Mouse (Mus musculus) layer of hippocampus, adult 8-10 months (tissue): ENCODE results near the gene Cops8. TPM values are rescaled to one million over a fixed set of nuclear protein-coding genes. Genes with fewer than 3 reads are reported as not detected.
A peak's percentile ranks its signal among the peaks of the same experiment; 100 is the strongest.

Source experiments
- DNase-seq, 2 experiments: peaks; one replicate each; pipeline ENCODE4 v3.0.0; 2022; ENCODE audit warnings: low spot score in 2 of 2
- total RNA-seq, 4 experiments: library from RNA; stranded (reverse); gene quantifications; 2 replicates each; pipeline ENCODE4 v1.2.4; 2022

The Cops8 gene
- total RNA-seq = 100 to 1,000 TPM; 106 to 151 (median 126) TPM

DNA sequence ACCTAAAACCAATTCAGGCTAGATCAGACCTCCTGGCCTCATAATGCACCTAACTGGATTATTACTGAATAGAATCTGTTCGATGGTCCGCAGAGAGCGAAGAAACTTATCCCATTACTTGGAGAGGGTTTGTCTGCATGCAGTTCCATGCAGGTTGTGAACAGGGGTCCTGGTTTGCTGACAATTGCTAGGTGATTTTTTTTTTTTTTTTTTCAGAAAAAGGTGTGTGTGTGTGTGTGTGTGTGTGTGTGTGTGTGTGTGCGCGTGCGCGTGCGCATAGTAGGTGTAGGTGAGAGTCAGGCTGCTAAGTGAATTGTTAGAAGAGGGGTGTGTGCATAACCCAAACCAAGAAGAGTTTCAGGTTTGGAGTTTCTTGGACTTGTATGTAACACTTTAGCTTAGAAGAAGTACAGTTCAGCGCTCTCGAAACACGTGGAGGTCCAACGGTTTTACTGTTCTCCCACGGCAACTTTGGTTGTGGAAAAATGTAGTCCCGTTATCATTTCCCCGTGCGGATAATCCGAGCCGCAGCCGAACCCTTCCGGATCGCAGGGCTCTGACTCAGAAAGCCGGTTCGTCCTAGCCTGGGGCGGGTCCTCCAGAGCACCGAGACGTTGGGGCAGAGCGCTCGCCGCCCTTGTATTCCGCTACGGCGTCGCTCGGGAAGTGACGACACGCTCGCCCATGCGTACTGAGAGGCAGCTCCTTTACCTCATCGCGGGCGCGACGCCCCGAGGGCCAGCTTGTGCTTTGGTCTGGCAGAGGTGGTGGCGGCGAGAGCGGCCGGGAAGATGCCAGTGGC lies at the start of gene Cops8:
Gene Cops8 (plus strand): TSS at position 223 of the 802 bp plus-strand sequence.
- DNase-seq = peak; percentile 95 to 98

- DNase-seq = no peak
Observed at GRCm38 (mm10) chr1:90557140-90557539, 45.6 kb upstream of the Cops8 start.

- DNase-seq = no peak
Observed at GRCm38 (mm10) chr1:90560942-90561726, 41.6 kb upstream of the Cops8 start.

GRCm38 (mm10) chr1:90563945-90564344 lies 38.8 kb upstream of the Cops8 start:
- DNase-seq = no peak

DNA sequence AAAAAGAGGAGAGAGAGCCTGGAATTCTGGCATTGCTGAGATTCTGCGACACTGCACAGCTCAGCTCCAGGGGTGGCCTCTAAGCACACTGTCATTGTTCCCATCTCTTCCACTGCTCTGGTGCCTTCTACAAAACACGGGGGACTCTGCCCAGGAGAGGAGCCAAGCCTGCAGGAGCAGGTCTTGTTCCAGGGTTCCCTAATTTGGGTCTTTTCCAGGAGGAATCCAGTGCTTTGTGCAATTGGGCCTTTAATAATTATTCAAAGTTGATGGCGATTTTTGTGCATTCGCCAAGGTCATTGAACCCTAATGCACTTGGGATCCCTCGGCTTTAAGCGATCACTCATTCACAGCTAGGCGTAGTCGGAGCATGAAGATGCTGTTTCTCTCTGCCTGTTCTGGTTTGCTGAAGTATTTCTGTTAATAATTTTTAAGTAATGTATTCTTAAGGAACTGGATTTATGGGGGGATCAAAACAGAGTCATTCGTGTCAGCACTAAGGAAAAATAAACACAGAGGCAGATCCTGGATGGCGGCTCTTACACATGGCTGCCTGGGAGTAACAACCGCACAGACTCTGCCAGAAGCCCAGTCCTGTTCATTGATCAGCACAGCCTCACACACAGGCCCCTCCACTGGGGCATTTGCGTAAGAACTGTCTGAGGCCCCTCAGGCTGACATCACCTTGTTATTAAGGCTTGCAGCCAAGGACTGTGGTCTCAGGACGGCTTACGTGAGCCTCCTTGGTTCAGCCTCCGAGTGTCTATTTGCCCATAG lies 35.9 kb upstream of the Cops8 start:
- no peak for DNase-seq

DNA sequence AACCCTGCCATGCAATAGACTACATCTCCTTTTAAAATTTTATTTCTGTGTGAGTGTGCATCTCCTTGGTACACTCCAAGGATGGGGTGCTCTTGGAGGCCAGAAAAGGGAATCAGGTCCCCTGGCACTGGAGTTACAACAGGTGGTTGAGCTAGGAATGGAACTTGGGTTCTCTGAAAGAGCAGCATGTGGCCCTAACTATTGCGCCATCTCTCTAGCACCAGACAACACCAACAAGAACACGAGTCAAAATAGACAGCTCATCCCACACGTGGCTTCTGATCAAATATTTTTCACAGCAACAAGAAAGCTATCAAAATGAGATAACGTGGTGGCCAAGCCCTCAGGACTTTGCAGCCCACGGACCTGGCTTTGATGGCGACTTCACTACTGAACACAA lies 28.9 kb upstream of the Cops8 start:
- DNase-seq = peak in 1 of 2 experiments; percentile 30

DNA sequence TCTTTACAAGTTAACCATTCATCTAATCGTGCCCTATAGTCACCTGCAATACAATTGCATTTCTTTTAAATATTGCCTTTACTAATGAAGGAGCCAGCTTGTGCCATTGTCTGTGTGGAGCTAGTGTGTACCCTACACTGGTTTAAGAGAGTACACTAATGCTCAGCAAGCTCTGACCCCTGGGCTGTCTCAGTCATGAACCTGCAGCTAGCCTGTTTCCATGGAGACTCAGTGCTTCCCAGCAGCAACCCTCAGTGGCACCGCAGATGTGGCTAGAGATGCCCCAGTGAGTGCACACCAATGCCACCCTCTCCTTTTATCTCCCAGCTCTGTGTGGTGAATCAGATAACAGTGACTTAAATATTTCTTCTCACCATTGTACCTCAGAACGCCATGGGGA lies 27.9 kb upstream of the Cops8 start:
- no peak for DNase-seq

GRCm38 (mm10) chr1:90577417-90577816 lies 25.4 kb upstream of the Cops8 start:
- no peak for DNase-seq

DNA sequence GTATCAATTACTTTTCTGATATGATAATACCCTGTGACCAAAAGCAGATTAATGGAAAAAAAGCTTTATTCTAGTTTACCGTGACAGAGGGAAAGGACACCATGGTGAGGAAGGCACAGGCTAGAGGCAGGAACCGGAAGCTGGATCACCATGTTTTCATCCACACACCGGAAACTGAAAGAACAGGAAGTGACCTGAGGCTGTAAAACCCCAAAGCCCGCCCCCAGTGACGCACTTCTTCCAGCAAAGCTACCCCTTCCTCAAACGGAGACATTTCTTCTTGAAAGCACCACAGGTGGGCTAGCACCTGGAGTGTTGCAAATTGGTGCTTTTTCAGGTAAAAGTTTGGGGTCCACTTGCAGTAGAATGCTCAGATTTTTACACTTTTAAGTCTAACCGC lies 20.1 kb upstream of the Cops8 start:
- no peak for DNase-seq

DNA sequence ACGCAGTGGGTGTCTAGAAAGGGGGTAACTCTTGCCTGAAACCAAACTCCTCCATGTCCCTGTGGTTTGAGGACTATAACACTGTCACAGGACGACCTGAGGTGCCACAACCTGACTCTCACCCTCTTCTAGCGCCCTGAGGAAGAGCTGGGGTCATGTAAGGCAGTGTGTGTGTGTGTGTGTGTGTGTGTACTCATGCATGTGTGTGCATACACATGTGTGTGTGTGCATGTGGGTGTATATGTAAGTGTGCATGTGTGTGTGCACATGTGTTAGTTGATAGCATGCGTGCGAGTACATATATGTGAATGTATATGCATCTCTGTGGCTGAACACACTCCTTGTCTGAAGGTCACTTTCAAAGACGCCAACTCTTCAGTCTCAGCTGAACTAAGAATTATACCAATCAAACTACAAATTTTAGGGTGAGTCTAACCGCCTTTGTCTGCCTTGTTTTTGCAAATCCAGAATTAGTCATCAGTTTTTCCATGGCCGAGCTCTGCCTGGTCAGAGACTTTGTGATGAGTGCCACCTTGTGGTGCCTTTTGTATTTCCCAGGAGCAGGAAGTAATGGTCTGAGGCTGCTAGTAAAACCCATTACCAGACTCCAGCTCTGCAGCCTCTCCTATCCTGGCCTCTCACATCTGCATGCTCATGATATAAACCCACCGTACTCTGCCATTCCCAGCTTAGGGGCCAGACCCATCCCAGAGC lies 14.6 kb upstream of the Cops8 start:
- DNase-seq = peak; percentile 64 to 89

DNA sequence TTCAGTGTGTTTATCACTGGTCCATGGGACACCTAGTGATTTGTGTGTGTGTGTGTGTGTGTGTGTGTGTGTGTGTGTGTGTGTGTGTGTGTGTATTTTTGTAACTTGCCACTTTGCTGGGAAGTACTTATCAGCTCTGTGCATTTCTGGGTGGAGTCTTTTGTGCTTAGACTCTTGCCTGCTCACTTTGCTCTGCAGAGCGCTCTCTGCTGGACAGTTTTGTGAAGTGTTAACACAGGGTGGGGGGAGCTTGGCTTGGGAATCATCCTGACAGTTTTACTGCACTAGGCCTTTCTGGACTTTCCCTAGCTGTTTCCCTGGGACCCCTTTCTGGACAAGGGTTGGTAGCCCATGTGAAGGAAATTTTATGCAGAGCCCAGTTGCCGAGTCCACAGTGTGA lies 12.0 kb upstream of the Cops8 start:
- peak; percentile 22 to 60 for DNase-seq

GRCm38 (mm10) chr1:90592784-90593183 lies 10.0 kb upstream of the Cops8 start:
- peak; percentile 34 to 84 for DNase-seq

DNA sequence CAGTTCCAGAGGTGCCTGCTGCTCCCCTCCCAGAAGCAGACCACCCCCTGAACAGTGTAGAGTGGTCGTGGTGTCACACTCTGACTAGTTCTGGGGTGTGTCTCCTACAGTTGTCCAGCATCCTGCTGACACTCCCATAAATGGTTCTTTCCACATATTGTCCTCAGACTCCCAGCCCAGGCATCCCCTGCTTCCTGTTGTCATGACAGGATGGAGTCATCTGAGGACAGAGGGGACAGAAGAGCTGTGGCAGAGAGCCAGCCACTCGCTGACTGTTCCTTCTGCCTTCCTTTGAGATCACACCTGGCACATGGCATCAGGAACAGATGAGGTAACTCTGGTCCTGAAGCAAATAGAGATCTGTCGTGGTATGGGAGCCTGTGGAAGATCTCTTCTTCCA lies 3.6 kb upstream of the Cops8 start:
- no peak for DNase-seq

- DNase-seq = no peak
Observed at GRCm38 (mm10) chr1:90601096-90601495, 1.7 kb upstream of the Cops8 start.

DNA sequence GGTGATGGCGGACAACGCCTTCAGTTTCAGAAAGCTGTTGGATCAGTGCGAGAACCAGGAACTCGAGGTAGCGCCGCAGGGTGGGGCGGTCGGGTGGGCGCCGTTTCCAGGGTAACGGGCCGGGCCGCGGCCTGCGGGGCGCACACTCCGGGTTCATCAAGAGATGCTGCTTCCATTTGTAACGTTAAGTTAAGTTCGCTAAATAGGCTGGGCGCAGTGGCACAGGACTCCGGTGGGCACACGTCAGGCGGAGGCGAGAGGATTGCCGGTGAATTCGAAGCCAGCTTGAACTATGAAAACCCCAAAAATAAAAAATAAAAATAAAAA lies 743 bp downstream of the Cops8 start:
- no peak for DNase-seq

GRCm38 (mm10) chr1:90609363-90609762 lies 6.6 kb downstream of the Cops8 start:
- DNase-seq = no peak

GRCm38 (mm10) chr1:90617258-90617657 lies 14.5 kb downstream of the Cops8 start:
- no peak for DNase-seq

DNA sequence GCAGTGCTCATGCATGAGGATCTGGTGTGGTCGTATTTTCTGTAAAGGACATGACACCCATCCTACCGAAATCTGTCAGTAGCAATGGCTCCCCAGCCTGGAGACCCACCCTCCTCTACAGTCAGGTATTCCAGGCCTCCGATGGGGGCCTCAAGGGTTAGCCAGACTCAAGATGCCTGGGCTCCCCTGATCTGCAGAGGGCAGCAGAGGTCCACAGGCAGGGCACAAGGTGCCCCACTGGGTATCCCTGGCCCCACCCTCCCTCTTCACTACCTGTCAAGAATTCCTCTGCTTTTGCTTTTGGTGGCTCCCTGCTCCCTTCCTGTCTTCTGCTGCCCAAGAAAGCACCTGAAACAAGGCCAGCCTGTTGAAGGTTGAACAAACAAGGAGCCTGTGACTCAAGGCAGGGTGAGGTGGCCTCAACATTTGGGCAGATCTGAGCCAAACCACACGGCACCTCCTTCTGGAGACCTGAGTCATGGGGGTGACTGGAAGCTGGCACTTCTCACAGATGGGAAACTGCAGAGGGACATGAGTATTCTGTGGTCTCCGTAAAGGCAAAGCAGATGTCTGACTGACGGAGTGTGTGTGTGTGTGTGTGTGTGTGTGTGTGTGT lies 30.7 kb downstream of the Cops8 start:
- no peak for DNase-seq

- DNase-seq = no peak
Observed at GRCm38 (mm10) chr1:90634205-90634745, 31.5 kb downstream of the Cops8 start.

DNA sequence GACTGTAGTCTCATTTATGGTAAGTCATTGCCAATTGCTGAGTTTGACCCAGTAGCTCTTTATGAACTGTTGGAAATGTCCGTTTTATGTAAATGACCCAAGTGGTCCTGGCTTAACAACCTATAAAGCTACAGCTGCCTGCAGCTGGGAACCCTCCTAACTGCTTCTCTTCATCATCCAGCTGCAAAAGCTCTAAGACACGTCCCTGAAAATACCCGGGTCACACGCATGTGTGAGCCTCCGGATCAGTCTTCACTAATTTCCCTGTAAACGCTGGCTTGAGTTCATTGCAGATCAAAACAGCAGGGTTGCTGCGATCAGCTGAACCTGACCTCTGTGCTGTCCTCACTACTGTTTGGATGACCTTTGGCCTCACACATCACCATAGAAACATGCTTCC lies 35.6 kb downstream of the Cops8 start:
- DNase-seq = no peak
